Mouse (Mus musculus): Measurements from ENCODE around the gene Actr5. TPM values are rescaled to one million over a fixed set of nuclear protein-coding genes. Genes with fewer than 3 reads are reported as not detected.

The Actr5 gene
- polyA plus RNA-seq, 1 experiment = not detected

- Histone ChIP-seq H3K4me1 (ENCODE audit: control insufficient read depth, insufficient read depth, low read length) (peaks cover 30% of the 10 kb centered on the region), H3K4me3 (ENCODE audit: insufficient read depth, low read depth, low read length) (peak overlapping the region; percentile 96), H3K27ac (ENCODE audit: insufficient read depth, low read depth, low read length) (peak overlapping the region; percentile 98)
- 3% methylated on average over 30 of the region's 30 CpGs for WGBS
- TF ChIP-seq POLR2A (IDR thresholded peaks at IDR 0.05; ENCODE audit: insufficient read depth, low read depth, low read length) (no peak), CTCF (IDR thresholded peaks at IDR 0.05; ENCODE audit: insufficient read depth, low read depth, low read length) (no peak)
Observed at GRCm38 (mm10) chr2:158611726-158612670, 12.7 kb upstream of the Actr5 start.

- peaks cover 30% of the 10 kb centered on the region for H3K4me1 ChIP-seq (ENCODE audit: control insufficient read depth, insufficient read depth, low read length)
- 6% methylated on average over 10 of the region's 10 CpGs for WGBS
- H3K4me3 ChIP-seq (ENCODE audit: insufficient read depth, low read depth, low read length) = peak overlapping the region; percentile 96
- H3K27ac ChIP-seq (ENCODE audit: insufficient read depth, low read depth, low read length) = peak overlapping the region; percentile 90
- no peak for TF ChIP-seq CTCF (IDR thresholded peaks at IDR 0.05; ENCODE audit: insufficient read depth, low read depth, low read length)
- 0 out of 2 replicates have a peak, but pooled peaks have one; percentile 10 for TF ChIP-seq POLR2A (IDR thresholded peaks at IDR 0.05; ENCODE audit: insufficient read depth, low read depth, low read length)
Observed at GRCm38 (mm10) chr2:158612671-158613250, 11.9 kb upstream of the Actr5 start.

GRCm38 (mm10) chr2:158613541-158614417 is 10.9 kb upstream of the Actr5 start:
- peak overlapping the region; percentile 96 for H3K4me3 ChIP-seq (ENCODE audit: insufficient read depth, low read depth, low read length)
- WGBS = 3% methylated on average over 53 of the region's 53 CpGs
- no peak for TF ChIP-seq POLR2A (IDR thresholded peaks at IDR 0.05; ENCODE audit: insufficient read depth, low read depth, low read length)
- peak; percentile 52 for TF ChIP-seq CTCF (IDR thresholded peaks at IDR 0.05; ENCODE audit: insufficient read depth, low read depth, low read length)
- peaks cover 30% of the 10 kb centered on the region for H3K4me1 ChIP-seq (ENCODE audit: control insufficient read depth, insufficient read depth, low read length)
- H3K27ac ChIP-seq (ENCODE audit: insufficient read depth, low read depth, low read length) = peak overlapping the region; percentile 90

- peak overlapping the region; percentile 69 for H3K27ac ChIP-seq (ENCODE audit: insufficient read depth, low read depth, low read length)
- H3K4me1 ChIP-seq (ENCODE audit: control insufficient read depth, insufficient read depth, low read length) = peaks cover 30% of the 10 kb centered on the region
- peak overlapping the region; percentile 96 for H3K4me3 ChIP-seq (ENCODE audit: insufficient read depth, low read depth, low read length)
- WGBS = 5% methylated on average over 47 of the region's 47 CpGs
- TF ChIP-seq POLR2A (IDR thresholded peaks at IDR 0.05; ENCODE audit: insufficient read depth, low read depth, low read length) = no peak
- no peak for TF ChIP-seq CTCF (IDR thresholded peaks at IDR 0.05; ENCODE audit: insufficient read depth, low read depth, low read length)
Observed at GRCm38 (mm10) chr2:158614418-158614955, 10.2 kb upstream of the Actr5 start.

- 4% methylated on average over 24 of the region's 24 CpGs for WGBS
Observed at GRCm38 (mm10) chr2:158615161-158615680, 9.5 kb upstream of the Actr5 start.

GRCm38 (mm10) chr2:158615702-158616101 is 9.0 kb upstream of the Actr5 start:
- Histone ChIP-seq H3K27ac (ENCODE audit: insufficient read depth, low read depth, low read length) (peak overlapping the region; percentile 76), H3K4me3 (ENCODE audit: insufficient read depth, low read depth, low read length) (peak overlapping the region; percentile 96), H3K4me1 (ENCODE audit: control insufficient read depth, insufficient read depth, low read length) (peaks cover 30% of the 10 kb centered on the region)
- TF ChIP-seq CTCF (IDR thresholded peaks at IDR 0.05; ENCODE audit: insufficient read depth, low read depth, low read length) = no peak
- TF ChIP-seq POLR2A (IDR thresholded peaks at IDR 0.05; ENCODE audit: insufficient read depth, low read depth, low read length) = no peak
- 9% methylated on average over 13 of the region's 13 CpGs for WGBS

More at GRCm38 (mm10) chr2:158615161-158615680, 9.5 kb upstream of the Actr5 start:
- Histone ChIP-seq H3K4me3 (ENCODE audit: insufficient read depth, low read depth, low read length) (peak overlapping the region; percentile 96), H3K4me1 (ENCODE audit: control insufficient read depth, insufficient read depth, low read length) (peaks cover 30% of the 10 kb centered on the region), H3K27ac (ENCODE audit: insufficient read depth, low read depth, low read length) (peak overlapping the region; percentile 20; the same call in 1 of the 2 replicates)
- TF ChIP-seq POLR2A (IDR thresholded peaks at IDR 0.05; ENCODE audit: insufficient read depth, low read depth, low read length) = no peak
- TF ChIP-seq CTCF (IDR thresholded peaks at IDR 0.05; ENCODE audit: insufficient read depth, low read depth, low read length) = no peak

GRCm38 (mm10) chr2:158616296-158616695 is 8.4 kb upstream of the Actr5 start:
- Histone ChIP-seq H3K4me3 (ENCODE audit: insufficient read depth, low read depth, low read length) (peak overlapping the region; percentile 96), H3K4me1 (ENCODE audit: control insufficient read depth, insufficient read depth, low read length) (peaks cover 30% of the 10 kb centered on the region), H3K27ac (ENCODE audit: insufficient read depth, low read depth, low read length) (peak overlapping the region; percentile 76)
- no peak for TF ChIP-seq POLR2A (IDR thresholded peaks at IDR 0.05; ENCODE audit: insufficient read depth, low read depth, low read length)
- TF ChIP-seq CTCF (IDR thresholded peaks at IDR 0.05; ENCODE audit: insufficient read depth, low read depth, low read length) = 0 out of 2 replicates have a peak, but pooled peaks have one; percentile 5
- WGBS = 1% methylated on average over 12 of the region's 12 CpGs

GRCm38 (mm10) chr2:158616790-158617189 is 7.9 kb upstream of the Actr5 start:
- Histone ChIP-seq H3K4me1 (ENCODE audit: control insufficient read depth, insufficient read depth, low read length) (peaks cover 30% of the 10 kb centered on the region), H3K27ac (ENCODE audit: insufficient read depth, low read depth, low read length) (peak overlapping the region; percentile 64; the same call in 1 of the 2 replicates), H3K4me3 (ENCODE audit: insufficient read depth, low read depth, low read length) (peak overlapping the region; percentile 96)
- WGBS = 12% methylated on average over 11 of the region's 11 CpGs
- TF ChIP-seq POLR2A (IDR thresholded peaks at IDR 0.05; ENCODE audit: insufficient read depth, low read depth, low read length) = no peak
- no peak for TF ChIP-seq CTCF (IDR thresholded peaks at IDR 0.05; ENCODE audit: insufficient read depth, low read depth, low read length)

Measured in olfactory bulb, adult 2 months (tissue).